Mouse (Mus musculus): ENCODE measurements at regions not wholly inside any gene's neighbourhood (a gene's known extent, or its start where the extent isn't known, plus 50 kb on each side); places are given as distances from the start of the nearest gene placed in this dataset.

- no peak for ATAC-seq (replicated peaks)
- Histone ChIP-seq H3K27ac (replicated peaks) (no peak overlapping the region), H3K4me3 (no peak overlapping the region), H3K9ac (replicated peaks) (no peak overlapping the region), H3K4me2 (replicated peaks) (no peak overlapping the region), H3K36me3 (no peaks in the 10 kb centered on the region), H3K27me3 (no peaks in the 10 kb centered on the region), H3K9me3 (no peaks in the 10 kb centered on the region), H3K4me1 (no peaks in the 10 kb centered on the region)
- WGBS = 81% methylated on average over 5 of the region's 5 CpGs
Measured at GRCm38 (mm10) chr15:16404077-16404476, 324.5 kb upstream of the Cdh9 start.

GRCm38 (mm10) chr15:16406203-16406602 lies 322.4 kb upstream of the Cdh9 start:
- Histone ChIP-seq H3K9ac (replicated peaks) (no peak overlapping the region), H3K9me3 (no peaks in the 10 kb centered on the region), H3K36me3 (no peaks in the 10 kb centered on the region), H3K27ac (replicated peaks) (no peak overlapping the region), H3K4me3 (no peak overlapping the region), H3K27me3 (no peaks in the 10 kb centered on the region), H3K4me1 (no peaks in the 10 kb centered on the region), H3K4me2 (replicated peaks) (no peak overlapping the region)
- no peak for ATAC-seq (replicated peaks)

DNA sequence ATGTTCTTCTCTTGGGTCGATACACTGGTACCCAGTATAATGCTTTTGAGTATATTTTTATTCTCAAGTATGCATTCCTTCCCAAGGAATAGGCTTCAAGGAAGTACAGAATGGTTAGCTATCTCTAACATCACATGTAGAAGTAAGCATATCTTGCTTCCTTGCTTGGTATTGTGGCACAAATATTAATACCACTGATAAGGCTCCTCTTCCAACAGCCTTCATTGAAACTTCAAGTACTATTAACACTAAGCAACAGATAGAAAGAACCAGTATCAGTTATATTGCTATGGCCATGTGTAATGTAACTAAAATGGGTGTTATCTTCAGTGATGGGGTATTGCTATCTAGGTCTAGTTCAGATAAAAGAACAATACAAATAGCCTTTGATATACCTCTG lies 316.9 kb upstream of the Cdh9 start:
- 92% methylated on average over 1 of the region's 1 CpGs for WGBS

GRCm38 (mm10) chr15:16417719-16418118 lies 310.8 kb upstream of the Cdh9 start:
- no peak overlapping the region for H3K9ac ChIP-seq (replicated peaks)
- H3K27ac ChIP-seq (replicated peaks) = no peak overlapping the region
- H3K27me3 ChIP-seq = no peaks in the 10 kb centered on the region
- H3K4me3 ChIP-seq = no peak overlapping the region
- no peaks in the 10 kb centered on the region for H3K36me3 ChIP-seq
- H3K4me1 ChIP-seq = no peaks in the 10 kb centered on the region
- H3K9me3 ChIP-seq = no peaks in the 10 kb centered on the region
- WGBS = 73% methylated on average over 3 of the region's 3 CpGs
- ATAC-seq (replicated peaks) = no peak
- no peak overlapping the region for H3K4me2 ChIP-seq (replicated peaks)

More for the DNA sequence above, 316.9 kb upstream of the Cdh9 start:
- H3K4me3 ChIP-seq = no peak overlapping the region
- H3K27ac ChIP-seq (replicated peaks) = no peak overlapping the region
- no peak for ATAC-seq (replicated peaks)
- no peaks in the 10 kb centered on the region for H3K27me3 ChIP-seq
- no peaks in the 10 kb centered on the region for H3K36me3 ChIP-seq
- H3K9me3 ChIP-seq = no peaks in the 10 kb centered on the region
- H3K4me1 ChIP-seq = no peaks in the 10 kb centered on the region
- H3K9ac ChIP-seq (replicated peaks) = no peak overlapping the region
- H3K4me2 ChIP-seq (replicated peaks) = no peak overlapping the region

DNA sequence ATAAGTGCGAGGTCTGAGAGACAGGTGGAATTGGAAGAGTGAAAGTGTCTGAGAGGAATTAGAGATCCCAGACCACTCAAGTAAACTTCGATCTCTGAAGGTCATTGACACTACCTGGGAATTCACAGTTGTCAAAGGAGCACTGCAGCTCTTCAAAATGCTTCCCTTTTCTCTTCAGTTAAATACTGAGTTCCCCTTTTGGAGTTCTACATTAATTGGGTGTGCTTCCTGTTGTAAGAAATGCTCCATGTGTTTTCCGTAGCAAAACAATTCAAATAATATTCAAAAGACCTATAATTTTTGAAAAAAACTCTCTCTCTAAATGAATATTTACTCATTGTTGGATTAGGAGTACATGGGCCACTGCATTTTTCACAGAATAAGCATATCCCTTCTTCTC lies 305.5 kb upstream of the Cdh9 start:
- H3K9ac ChIP-seq (replicated peaks) = no peak overlapping the region
- no peak for ATAC-seq (replicated peaks)
- H3K4me1 ChIP-seq = no peaks in the 10 kb centered on the region
- 93% methylated on average over 3 of the region's 3 CpGs for WGBS
- H3K36me3 ChIP-seq = no peaks in the 10 kb centered on the region
- no peaks in the 10 kb centered on the region for H3K27me3 ChIP-seq
- no peak overlapping the region for H3K27ac ChIP-seq (replicated peaks)
- H3K4me2 ChIP-seq (replicated peaks) = no peak overlapping the region
- H3K9me3 ChIP-seq = no peaks in the 10 kb centered on the region
- H3K4me3 ChIP-seq = no peak overlapping the region

- Histone ChIP-seq H3K27me3 (no peaks in the 10 kb centered on the region), H3K9me3 (no peaks in the 10 kb centered on the region), H3K4me2 (replicated peaks) (no peak overlapping the region), H3K4me3 (no peak overlapping the region), H3K36me3 (no peaks in the 10 kb centered on the region), H3K9ac (replicated peaks) (no peak overlapping the region), H3K4me1 (no peaks in the 10 kb centered on the region), H3K27ac (replicated peaks) (no peak overlapping the region)
- ATAC-seq (replicated peaks) = no peak
Measured at GRCm38 (mm10) chr15:16446631-16447030, 281.9 kb upstream of the Cdh9 start.

DNA sequence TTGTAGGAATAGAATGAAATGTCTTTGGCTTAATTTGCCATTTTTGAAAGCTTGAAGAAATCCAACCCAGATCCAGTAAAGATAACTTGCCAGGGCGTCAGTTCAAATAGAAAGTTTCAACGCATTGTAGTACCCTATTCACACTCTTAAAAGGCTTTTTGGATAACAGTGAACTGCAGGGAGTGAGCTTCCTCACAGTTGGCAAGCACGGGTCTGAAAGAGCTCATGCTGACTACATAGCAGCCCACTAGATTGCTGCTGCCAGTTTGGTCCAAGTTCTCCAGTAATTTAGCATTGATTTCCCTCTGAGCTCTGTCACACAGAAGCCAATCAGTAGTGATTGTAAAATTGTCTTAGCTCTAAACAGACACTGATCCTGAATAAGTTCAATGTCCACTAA lies 237.3 kb upstream of the Cdh9 start:
- Histone ChIP-seq H3K4me2 (replicated peaks) (no peak overlapping the region), H3K27ac (replicated peaks) (no peak overlapping the region), H3K36me3 (no peaks in the 10 kb centered on the region), H3K9ac (replicated peaks) (no peak overlapping the region), H3K4me3 (no peak overlapping the region), H3K27me3 (no peaks in the 10 kb centered on the region), H3K9me3 (no peaks in the 10 kb centered on the region), H3K4me1 (no peaks in the 10 kb centered on the region)
- peak; percentile 88 for ATAC-seq (replicated peaks)
- 1% methylated on average over 3 of the region's 3 CpGs for WGBS

GRCm38 (mm10) chr15:16492871-16493270 lies 235.7 kb upstream of the Cdh9 start:
- Histone ChIP-seq H3K9me3 (no peaks in the 10 kb centered on the region), H3K4me1 (no peaks in the 10 kb centered on the region), H3K4me3 (no peak overlapping the region), H3K27me3 (no peaks in the 10 kb centered on the region), H3K4me2 (replicated peaks) (no peak overlapping the region), H3K36me3 (no peaks in the 10 kb centered on the region), H3K9ac (replicated peaks) (no peak overlapping the region), H3K27ac (replicated peaks) (no peak overlapping the region)
- no peak for ATAC-seq (replicated peaks)
- 64% methylated on average over 2 of the region's 2 CpGs for WGBS

DNA sequence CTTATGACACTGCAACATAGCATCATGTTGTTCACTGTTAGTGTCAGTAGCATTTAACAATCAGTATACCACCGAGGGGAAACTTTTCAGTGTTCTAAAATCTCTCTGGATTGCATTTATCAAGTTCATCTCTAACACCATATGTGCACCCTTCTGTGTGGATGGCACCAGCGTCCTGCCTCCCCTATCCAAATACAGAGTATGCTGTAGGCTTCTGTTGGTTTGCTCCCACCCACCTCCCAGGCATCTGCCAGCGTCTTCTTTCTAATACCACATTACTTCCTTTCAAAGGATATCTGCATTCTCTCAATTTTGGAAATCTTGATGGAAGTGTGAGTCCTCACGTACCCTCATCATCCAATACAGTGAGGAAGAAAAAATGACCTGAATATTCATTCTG lies 208.0 kb upstream of the Cdh9 start:
- no peak overlapping the region for H3K4me2 ChIP-seq (replicated peaks)
- no peak overlapping the region for H3K27ac ChIP-seq (replicated peaks)
- 72% methylated on average over 4 of the region's 4 CpGs for WGBS

GRCm38 (mm10) chr15:16532587-16532986 lies 196.0 kb upstream of the Cdh9 start:
- 94% methylated on average over 6 of the region's 6 CpGs for WGBS

More for the DNA sequence above, 208.0 kb upstream of the Cdh9 start:
- Histone ChIP-seq H3K4me3 (no peak overlapping the region), H3K36me3 (no peaks in the 10 kb centered on the region), H3K9me3 (no peaks in the 10 kb centered on the region), H3K4me1 (no peaks in the 10 kb centered on the region), H3K27me3 (no peaks in the 10 kb centered on the region), H3K9ac (replicated peaks) (no peak overlapping the region)
- no peak for ATAC-seq (replicated peaks)

DNA sequence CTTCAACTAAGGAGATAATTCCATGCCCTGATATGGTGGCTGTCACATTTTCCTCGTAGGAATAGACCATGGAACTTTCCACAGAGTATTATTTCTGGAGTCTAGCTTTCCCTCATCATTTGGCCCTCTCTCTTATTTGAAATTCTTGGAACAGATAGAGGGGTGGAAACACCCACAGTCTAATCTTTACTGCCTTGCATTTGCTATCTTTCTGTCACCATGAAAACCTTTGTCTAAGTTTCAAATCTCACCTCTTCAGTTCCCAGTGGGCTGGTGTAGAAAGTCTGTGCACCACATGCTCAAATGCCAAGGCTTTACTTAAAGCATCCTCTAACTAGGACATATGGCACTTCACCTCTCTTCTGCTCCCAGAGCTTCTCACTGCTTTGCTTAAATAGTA lies 187.3 kb upstream of the Cdh9 start:
- H3K4me3 ChIP-seq = no peak overlapping the region
- H3K4me2 ChIP-seq (replicated peaks) = no peak overlapping the region
- no peak for ATAC-seq (replicated peaks)
- no peak overlapping the region for H3K9ac ChIP-seq (replicated peaks)
- WGBS = 58% methylated on average over 1 of the region's 1 CpGs
- no peaks in the 10 kb centered on the region for H3K9me3 ChIP-seq
- H3K4me1 ChIP-seq = no peaks in the 10 kb centered on the region
- no peak overlapping the region for H3K27ac ChIP-seq (replicated peaks)
- H3K36me3 ChIP-seq = no peaks in the 10 kb centered on the region
- H3K27me3 ChIP-seq = no peaks in the 10 kb centered on the region

More at GRCm38 (mm10) chr15:16532587-16532986, 196.0 kb upstream of the Cdh9 start:
- Histone ChIP-seq H3K27me3 (no peaks in the 10 kb centered on the region), H3K4me3 (no peak overlapping the region), H3K9ac (replicated peaks) (no peak overlapping the region), H3K4me2 (replicated peaks) (no peak overlapping the region), H3K27ac (replicated peaks) (no peak overlapping the region), H3K9me3 (no peaks in the 10 kb centered on the region), H3K36me3 (no peaks in the 10 kb centered on the region), H3K4me1 (no peaks in the 10 kb centered on the region)
- ATAC-seq (replicated peaks) = no peak

- Histone ChIP-seq H3K4me1 (no peaks in the 10 kb centered on the region), H3K36me3 (no peaks in the 10 kb centered on the region), H3K9me3 (no peaks in the 10 kb centered on the region), H3K4me2 (replicated peaks) (no peak overlapping the region), H3K4me3 (no peak overlapping the region), H3K27ac (replicated peaks) (no peak overlapping the region), H3K9ac (replicated peaks) (no peak overlapping the region), H3K27me3 (no peaks in the 10 kb centered on the region)
- 88% methylated on average over 2 of the region's 2 CpGs for WGBS
- no peak for ATAC-seq (replicated peaks)
Measured at GRCm38 (mm10) chr15:16555173-16555572, 173.4 kb upstream of the Cdh9 start.

GRCm38 (mm10) chr15:16556338-16556737 lies 172.2 kb upstream of the Cdh9 start:
- Histone ChIP-seq H3K27ac (replicated peaks) (no peak overlapping the region), H3K36me3 (no peaks in the 10 kb centered on the region), H3K9ac (replicated peaks) (no peak overlapping the region), H3K4me2 (replicated peaks) (no peak overlapping the region), H3K9me3 (no peaks in the 10 kb centered on the region), H3K4me3 (no peak overlapping the region), H3K27me3 (no peaks in the 10 kb centered on the region), H3K4me1 (no peaks in the 10 kb centered on the region)
- 13% methylated on average over 9 of the region's 9 CpGs for WGBS
- ATAC-seq (replicated peaks) = no peak

Measured in forebrain, embryonic 15.5 days (tissue).